Mouse (Mus musculus) left cerebral cortex, adult 11 months (tissue): ENCODE measurements around the gene Crispld2.

Source experiments
- DNase-seq: peaks from one replicate; pipeline ENCODE4 v3.0.0; 2022; ENCODE audit warnings: low spot score

The Crispld2 gene

DNA sequence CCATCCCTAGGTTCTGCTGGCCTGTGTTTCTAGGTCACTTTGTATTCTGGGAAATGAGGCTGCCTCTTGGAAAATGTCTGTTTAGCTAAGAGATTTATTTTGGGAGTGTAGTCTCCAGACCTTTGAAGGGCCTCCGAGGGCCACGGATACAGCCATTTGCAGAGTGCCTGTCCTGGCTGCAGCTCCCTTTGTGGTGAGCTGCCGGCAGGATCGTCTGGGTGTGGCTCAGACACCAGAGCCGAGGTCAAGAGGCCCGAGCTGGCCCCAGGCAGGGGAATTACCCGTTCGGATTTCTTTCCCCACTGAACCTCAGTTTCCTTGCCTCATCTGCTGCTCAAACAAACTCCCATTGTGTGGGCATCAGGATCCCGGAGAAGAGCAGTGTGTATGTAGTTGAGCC is 43.9 kb downstream of the Crispld2 start:
- DNase-seq, result no peak

DNA sequence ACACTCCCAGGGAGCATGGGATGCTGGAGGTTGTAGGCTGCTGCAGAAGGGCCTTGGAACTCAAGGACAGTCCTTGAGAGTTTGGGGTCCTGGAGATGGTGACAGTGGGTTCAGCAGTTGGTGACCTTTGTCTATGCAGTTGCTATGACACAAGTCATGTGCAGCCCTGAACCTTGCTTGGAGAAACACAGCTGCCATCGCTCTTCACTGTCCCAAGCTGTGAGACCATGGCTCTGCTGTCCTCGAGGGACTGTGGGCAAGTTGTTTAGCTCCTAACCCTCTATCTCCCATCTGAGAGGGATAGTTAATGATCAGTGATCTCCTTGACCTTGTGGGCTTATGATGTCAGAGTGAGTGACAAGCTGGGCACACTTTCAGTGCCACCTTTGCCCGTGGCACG is 44.3 kb downstream of the Crispld2 start:
- DNase-seq, result no peak

DNA sequence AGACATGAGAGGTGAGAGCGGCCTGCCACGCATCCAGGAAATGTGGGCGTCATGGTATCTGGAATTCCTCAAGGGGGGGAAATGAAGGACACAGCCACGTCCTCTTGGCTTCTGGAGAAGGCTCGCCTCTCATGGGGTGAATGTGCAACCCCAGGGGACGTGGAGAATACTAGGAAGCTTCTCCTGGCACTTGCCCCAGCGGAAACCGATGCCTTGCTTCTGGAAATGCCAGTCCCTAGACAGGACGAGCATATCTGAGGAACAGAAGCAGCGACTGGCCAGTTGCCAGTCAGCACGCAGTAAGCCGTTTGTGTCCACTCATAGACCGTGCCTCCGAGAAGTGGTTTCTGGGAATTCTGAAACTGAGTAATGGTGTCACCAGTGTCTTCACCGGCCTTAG is 45.0 kb downstream of the Crispld2 start:
- no peak for DNase-seq

DNA sequence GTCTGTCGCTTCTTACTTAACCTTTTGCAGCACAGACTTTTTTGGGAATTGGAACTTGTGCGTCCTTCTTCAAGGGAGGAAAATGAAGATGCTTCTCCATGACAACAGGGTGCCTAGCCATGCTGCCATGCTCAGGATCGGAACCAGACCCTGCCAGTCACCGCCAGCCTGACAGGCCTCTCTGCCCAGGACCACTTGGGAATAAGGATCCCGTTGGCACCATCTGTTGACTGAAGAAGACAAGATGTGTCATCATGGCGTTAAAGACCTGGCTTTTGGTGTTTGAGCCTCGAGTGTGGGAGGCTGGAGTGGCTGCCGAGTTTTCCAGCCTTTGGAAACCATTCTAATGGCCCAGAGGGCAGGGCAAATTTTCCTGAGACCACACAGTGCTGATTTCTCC is 45.4 kb downstream of the Crispld2 start:
- no peak for DNase-seq

DNA sequence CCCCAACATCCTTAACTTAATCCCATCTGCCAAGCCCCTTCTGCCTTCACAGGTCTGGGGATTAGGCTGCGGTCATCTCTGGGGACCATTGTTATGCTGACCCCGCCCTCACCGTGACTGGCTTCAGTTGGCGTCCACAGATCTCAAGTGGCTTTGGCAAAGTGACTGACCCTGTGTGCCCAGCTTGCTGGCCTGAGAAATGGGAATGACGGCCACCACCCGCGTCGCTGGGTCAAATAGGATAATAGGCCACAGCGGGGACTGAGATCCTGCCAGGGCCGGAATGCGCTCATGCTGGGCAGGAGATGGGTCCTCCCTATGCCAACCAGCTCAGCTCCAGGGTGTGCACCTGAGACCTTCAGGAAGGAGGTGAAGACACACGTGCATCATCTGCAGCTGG is 46.5 kb downstream of the Crispld2 start:
- DNase-seq, result no peak

DNA sequence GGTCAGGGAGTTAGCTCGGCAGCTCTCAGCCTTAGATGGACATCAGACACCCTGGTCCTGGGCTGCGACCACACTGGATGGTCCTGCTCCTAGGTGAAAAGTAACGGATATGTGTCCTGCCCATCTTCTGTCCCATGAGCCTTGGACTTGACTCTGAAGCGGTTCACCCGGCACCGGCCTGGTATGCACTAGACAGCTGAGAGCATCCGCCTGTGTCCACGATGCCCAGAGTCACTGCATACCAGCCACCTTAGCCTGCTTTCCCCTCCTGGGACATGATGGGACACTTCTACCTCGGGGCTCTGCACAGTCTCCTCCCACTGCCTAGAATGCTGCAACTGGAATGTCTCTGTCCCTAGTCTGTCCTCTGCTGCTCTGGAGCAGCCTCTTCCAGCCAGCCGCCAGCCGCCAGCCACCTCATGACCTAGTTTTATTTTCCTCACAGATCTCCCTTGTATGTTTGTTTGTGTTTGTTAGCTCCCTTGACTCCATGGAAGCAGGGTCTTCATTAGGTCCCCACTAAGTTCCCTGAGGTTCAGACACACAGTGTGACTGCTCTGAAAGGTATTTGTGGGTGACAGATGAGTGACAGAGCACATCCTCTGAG is 47.2 kb downstream of the Crispld2 start:
- no peak for DNase-seq

DNA sequence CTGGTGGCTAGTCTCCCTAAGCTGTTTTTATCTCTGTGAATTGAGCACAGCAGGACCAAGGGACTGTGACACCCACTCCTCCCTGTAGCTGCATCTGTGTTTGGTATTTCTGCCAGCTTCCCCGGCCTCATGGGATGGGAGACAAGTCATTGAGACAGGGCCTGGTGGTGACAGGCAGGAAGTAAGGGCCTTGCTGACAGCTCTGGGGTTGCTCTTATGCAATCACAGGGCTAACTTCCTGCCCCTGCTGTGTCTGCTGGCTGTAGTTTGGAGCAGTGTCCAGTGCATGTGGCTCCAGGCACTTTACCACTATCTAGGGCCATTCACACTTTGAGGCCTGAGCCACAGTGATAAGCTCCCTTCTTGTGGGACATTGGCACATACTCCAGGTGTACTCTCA is 48.6 kb downstream of the Crispld2 start:
- no peak for DNase-seq

DNA sequence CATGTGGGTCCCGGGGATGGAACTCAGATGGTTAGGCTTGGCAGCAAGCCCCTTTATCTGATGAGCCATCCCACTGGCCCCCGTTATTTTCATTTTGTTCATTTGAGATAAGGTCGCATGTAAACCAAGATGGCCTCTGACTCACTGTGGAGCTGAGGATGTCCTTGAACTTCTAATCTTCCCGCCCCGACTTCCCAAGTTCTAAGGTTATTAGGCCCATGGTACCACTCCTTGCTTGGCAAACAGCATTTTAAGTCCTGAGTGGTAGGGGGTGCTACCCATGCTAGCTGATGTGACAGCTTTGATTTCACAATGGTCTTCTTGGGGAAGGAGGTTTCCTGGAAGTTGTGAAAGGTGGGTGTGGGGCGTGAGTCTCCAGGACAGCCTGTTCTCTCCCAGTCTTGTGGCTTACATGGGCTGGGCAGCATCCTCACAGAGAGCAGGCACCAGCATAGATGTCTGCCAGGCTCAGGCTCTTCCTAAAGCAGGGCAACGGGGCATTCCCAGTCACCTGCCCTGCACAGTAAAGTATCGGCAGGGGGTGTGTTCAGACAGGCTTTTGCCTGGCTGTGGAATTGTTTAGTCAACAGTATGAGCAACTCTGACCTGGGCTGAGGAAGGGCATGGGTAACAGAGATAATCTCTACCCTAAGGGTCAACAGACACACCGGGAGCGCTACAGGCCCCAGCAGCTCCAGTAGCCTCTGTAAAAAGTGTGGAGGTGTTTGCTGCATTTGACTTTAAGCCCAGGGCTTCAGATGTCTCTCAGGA is 50.5 kb downstream of the Crispld2 start:
- no peak for DNase-seq

DNA sequence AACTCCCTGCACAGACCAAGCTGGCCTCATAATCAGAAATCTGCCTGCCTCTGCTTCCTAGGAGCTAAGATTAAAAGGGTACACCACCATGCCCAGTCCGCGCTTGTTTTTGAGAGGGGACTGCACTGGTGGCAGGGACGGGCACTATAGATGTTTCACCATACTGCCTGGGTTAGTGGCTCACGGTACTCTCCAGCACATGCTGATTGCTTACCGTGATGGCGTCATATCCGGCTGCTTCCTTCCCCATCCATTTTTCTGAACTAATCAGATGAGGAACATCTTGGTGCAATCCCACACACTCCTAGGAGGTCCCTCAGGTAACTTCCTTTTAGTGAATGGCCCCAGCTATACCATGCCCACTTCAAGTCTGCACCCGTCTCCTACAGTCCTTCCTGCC is 52.7 kb downstream of the Crispld2 start:
- DNase-seq, result no peak

DNA sequence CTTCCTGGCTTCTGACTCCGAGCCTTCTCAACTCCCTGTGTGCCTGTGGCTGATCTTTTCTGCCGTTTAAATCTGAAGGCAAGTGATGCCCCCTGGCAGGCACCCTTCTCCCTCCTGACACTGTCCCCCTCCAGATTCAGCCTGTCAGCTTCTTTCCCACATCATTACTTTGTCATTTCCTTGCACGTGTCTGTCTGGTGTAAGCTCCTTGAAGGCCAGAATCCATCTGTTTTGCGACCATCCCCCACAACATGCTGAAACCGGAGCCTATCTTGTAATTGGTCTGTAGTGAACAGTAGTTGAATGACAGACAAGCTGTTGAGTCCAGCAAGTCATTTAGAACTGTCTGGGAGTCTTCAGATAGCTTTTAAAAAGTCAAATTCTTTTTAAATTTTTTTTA is 53.2 kb downstream of the Crispld2 start:
- DNase-seq, result no peak

DNA sequence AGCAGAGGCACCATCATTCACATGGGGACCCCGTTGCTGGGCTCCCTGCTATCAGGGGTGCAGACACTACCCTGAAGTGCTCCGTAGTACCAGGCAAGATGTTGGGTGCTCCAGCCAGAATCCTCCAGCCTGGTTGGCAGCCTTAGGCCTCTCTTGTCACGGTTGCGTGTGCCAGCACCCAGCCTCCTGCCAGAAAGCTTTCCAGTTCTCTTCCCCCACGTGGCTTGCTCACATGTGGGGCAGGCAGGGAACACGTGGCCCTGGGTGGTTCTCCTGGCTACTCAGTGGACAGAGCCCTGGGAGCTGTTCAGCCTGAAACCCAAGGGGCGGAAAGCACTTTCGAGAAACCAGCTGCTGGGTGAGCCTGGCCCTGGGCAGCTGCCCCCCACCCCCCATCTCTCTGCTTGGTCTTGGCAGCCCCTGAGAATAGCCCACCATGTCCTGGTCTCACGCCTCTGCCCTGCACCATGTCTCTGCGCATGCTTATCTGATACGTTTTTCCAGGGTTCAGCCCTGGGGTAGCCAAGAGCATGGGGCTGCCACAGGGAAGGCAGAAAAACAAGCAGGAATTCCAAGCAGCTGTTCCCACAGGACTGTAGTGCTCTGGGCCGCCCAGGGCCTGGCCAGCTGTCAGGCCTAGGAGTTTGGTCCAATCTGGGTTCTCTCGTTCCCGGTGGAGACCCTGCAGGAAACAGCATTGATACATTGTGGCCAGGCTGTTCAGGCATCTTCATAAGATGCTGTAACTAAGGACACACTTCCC is 54.2 kb downstream of the Crispld2 start:
- DNase-seq, result peak; percentile 80

DNA sequence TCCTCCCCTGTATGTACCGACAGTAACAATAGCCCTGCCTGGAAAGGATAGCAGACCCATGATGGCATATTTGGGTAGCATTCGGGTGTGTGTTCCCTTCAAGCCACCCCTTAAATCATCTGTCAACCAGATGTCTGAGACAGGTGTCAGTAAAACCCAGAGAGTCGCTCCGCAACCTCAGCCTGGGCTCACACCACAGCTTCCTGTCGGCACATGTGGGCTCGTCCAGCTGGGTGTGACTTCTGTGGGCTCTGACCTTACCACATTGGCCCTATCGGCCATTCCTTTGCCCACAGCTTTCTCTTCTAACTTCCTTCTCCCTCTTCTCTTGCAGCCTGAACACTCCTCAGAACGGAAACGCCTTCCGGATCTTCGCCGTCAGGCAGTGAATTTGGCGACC is 57.7 kb downstream of the Crispld2 start:
- DNase-seq, result no peak

DNA sequence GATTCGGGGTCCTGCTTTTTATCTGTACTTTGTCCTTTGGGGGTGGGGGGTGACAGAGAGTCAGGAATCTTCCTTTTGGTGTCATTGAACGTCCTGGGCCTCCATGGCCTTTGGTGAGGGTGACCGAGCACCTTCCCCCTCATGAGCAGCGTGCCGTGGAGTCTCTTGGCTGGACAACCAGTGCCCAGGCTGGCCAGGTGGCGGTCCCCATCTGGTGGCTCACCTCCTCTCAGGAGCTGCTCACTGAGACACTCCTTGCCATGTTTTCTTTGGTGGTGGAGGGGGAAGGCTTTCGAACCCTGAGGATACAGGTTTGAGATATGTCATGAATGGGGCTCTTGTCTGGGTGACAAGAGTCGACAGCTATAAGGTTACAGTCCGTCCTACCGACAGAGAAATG is 58.1 kb downstream of the Crispld2 start:
- DNase-seq, result no peak

DNA sequence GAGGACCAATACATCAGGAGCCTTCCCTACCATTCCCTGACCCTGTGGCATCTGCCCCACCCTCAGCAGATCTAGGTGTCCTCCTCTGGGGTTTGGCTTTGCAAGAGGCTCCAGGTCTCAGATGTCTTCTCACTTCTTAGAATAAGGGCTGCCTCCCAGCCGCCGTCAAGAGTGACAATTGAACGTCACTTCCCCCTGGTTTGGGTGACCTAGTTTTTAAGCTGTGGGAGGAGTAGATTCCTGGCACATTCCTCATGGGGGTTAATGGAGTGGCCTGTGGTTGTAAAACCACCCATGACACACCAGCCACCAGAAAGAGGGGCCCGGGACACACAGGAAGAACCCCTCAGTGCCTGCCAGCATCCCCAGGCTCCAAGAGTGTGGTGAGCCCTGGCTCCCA is 58.8 kb downstream of the Crispld2 start:
- DNase-seq, result no peak

DNA sequence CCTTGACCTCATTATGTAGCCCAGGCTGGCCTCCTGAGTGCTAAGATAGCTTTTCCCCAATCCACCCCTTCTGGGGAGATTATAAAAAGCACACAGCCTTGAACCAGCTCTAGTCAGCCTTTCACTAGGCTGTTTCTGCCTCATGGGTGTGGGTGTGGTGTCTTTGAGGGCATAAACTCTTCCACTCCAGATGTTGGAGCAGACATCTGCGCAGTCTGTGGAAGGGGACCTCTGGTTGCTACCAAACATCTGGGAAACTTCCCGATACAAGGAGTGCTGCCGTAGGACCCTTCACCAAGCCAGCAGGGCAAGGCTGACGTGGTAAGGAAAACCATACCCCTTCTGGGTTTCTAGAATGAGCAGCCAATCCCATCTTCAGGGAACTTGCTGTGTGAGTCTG is 59.7 kb downstream of the Crispld2 start:
- DNase-seq, result no peak

DNA sequence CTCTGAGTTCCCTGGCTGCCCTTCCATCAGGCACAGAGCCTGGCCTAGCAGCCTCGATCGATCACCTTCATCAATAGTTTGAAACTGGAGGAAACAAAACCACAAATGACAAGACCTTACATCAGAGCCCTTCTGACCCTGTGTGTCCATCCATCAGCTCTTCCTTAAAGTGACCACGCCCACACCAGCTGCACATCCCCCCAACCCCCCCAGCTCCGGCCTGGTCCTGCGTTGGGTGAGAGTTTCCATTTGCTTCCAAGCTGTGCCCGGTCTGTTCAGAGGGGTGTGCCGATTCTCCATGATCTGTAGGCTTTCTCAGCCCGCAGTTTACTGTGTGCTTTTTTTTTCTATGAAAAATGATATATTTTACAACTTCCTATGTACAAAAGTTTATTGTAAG is 60.1 kb downstream of the Crispld2 start:
- DNase-seq, result no peak

DNA sequence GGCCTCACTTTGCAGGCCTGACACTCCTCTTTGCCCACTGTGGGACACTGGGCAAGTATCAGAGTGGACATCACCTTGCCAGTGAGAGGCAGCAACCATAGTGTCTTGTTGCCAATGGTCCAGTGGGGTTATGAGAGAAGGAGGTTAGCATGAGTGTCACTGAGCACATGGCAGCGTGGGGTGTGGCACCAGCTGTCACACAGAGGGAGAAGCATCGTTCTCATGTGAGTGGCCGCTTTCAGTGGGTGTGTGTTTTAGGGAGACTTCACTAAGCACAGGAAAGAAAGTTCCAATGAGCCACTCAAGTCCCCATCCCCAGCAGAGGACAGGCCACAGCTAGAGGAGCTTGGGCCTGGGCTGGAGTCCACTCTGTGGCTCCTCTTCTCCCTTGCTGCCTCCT is 62.6 kb downstream of the Crispld2 start:
- DNase-seq, result no peak

DNA sequence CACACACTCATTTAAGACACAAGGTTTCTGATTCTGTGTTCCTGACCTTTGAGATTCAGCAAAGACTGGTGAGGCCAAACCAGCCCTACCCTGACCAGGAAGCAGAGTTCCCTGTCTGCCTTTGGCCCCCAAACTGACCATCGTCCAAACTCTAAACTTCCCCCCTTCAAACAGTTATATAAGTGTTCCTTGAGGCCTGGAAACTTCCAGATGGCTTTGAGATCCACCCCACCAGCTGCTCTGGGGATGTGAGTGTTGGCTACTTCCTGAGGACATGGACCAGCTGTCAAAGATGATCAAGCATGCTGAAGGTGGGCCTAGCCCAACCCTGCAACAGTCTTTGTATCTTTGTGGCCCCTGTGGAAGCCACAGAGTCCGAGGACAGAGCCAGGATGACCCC is 64.8 kb downstream of the Crispld2 start:
- no peak for DNase-seq

DNA sequence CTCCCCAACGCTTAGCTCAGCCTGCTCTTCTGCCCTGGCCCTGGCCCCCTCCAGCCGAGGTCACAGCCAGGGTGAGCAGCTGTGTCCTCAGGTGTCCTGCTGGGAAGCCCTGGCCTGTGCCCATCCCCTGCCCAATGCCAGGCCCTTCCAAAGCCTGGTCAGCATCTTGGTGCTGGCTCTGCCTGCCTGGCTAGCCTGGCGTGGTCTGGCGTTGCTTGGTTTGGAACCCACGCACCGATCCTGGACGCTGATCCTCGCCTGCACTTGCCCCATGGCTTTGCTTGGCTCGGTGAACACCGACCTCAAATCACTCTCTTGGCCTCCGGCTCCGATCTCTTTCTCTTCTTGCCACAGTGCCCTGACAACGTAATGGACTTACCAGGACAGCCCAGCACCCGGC is 70.5 kb downstream of the Crispld2 start:
- no peak for DNase-seq

DNA sequence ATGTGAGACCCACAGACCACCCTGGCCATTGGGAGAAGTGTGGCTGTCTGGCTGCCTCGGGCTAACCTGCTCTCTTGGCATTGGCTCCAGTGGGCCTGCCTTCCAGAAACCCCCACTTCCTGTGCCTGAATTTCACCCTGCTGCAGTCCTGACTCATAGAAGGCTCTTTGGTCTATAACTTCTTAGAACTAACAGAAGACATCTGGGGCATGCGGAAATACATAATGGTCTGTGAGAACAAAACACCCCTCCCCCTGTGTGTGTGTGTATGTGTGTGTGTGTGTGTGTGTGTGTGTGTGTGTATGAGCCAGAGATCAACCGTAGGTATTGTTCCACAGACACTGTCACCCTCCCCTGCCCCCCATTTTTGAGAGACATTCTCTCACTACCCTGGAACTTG is 71.1 kb downstream of the Crispld2 start:
- no peak for DNase-seq

DNA sequence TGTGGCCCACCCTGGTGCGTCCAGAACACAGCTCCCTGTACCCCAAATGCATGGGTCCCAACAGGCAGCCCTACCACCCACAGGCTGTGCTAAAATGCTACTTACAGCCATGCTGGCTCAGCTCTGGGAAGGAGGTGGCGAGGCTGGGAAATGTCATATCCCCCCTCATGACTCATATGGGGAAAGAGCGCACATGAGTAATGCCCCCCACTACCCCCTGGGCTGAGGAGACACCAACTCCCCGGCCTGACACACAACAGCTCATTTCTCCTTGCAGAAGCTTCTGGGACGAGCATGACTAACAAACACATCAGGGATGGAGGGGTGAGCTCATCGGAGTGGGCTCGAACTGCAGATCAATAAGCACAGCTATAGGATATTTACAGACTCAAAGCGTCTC is 73.4 kb downstream of the Crispld2 start:
- no peak for DNase-seq

DNA sequence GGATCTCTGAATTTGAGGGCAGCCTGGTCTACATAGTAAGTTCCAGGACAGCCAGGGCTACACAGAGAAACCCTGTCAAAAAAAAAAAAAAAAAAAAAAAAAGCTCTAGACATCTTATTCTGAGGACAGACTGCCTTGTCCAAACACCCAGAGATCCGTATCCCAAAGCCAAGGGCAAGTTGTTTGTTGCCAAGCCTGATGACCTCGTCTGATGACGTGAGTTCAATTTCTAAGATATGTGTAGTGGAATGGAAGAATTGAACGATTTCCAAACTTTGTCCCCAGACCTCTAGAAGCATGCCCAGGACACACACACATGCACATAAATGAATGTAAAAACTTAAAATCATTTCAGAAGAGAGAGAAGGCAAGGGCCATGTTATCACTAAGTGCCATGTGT is 74.0 kb downstream of the Crispld2 start:
- DNase-seq, result no peak

DNA sequence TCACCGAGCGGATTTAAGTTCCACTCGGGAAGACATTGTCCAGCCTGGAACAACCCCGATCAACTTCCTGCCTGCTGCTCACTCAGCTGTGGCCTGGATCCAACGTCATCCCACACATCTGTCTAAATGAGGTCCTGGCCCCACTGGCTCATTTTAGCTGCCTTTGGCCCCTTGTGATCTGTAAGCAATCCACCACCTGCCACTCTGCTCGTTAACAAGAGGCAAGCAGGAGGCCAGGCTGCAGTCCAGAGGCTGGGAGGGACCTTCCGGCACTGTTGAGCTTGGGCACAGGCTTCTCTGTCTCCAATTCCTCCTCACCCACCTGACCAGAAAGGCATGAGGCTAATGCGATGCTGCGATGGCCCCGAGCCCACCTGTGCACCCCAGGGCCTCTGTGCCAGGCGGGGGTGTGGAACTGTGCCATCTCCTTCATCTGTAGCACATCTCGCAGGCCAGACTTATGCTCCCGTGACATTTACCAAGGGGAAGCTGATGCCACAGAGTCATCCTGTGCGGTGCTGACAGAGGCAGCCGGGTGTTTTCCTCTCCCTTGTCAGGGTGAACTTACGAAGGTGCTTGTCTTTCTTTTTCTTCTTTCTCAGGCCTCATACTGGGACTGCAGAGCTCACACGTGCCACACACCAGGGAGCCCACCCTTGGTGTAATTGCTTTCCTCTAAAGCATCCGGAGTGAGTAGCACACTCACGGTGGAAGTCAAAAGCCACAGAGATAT is 75.9 kb downstream of the Crispld2 start:
- no peak for DNase-seq
